Mouse (Mus musculus): ENCODE data around the gene Gpatch1. TPM values are rescaled to one million over a fixed set of nuclear protein-coding genes. Genes with fewer than 3 reads are reported as not detected.

The Gpatch1 gene
- polyA plus RNA-seq (2014; fragmentation: Illumina TruSeq; extraction: RNeasy Lipid Tissue Mini Kit (QIAGEN cat#74804); ENCODE audit: low read depth, low replicate concordance) = 8.9 TPM

GRCm38 (mm10) chr7:35317729-35318609, at the start of gene Gpatch1:
Gene Gpatch1, minus strand, starts transcription at chr7:35318440.

GRCm38 (mm10) chr7:35333692-35334526, 15.7 kb upstream of the Gpatch1 start, which contains the start of gene Rhpn2:
Gene Rhpn2, plus strand, starts transcription at chr7:35334170.

Other genes with a start within 250 kb of the Gpatch1 start
- 7.3 TPM for gene Cebpa, start 199.1 kb downstream of the Gpatch1 start, polyA plus RNA-seq (2014; fragmentation: Illumina TruSeq; extraction: RNeasy Lipid Tissue Mini Kit (QIAGEN cat#74804); ENCODE audit: low read depth, low replicate concordance)
- 0.28 TPM for gene Slc7a10, start 132.1 kb downstream of the Gpatch1 start, polyA plus RNA-seq (2014; fragmentation: Illumina TruSeq; extraction: RNeasy Lipid Tissue Mini Kit (QIAGEN cat#74804); ENCODE audit: low read depth, low replicate concordance)
- gene Lrp3, start 102.9 kb downstream of the Gpatch1 start, polyA plus RNA-seq (2014; fragmentation: Illumina TruSeq; extraction: RNeasy Lipid Tissue Mini Kit (QIAGEN cat#74804); ENCODE audit: low read depth, low replicate concordance) = 0.32 TPM
- 117 TPM for gene Rhpn2, start 15.7 kb upstream of the Gpatch1 start, polyA plus RNA-seq (2014; fragmentation: Illumina TruSeq; extraction: RNeasy Lipid Tissue Mini Kit (QIAGEN cat#74804); ENCODE audit: low read depth, low replicate concordance)
- gene Faap24, start 78.4 kb upstream of the Gpatch1 start, polyA plus RNA-seq (2014; fragmentation: Illumina TruSeq; extraction: RNeasy Lipid Tissue Mini Kit (QIAGEN cat#74804); ENCODE audit: low read depth, low replicate concordance) = 3.0 TPM
- 28.5 TPM for gene Cep89, start 78.6 kb upstream of the Gpatch1 start, polyA plus RNA-seq (2014; fragmentation: Illumina TruSeq; extraction: RNeasy Lipid Tissue Mini Kit (QIAGEN cat#74804); ENCODE audit: low read depth, low replicate concordance)
- gene Slc7a9, start 130.4 kb upstream of the Gpatch1 start, polyA plus RNA-seq (2014; fragmentation: Illumina TruSeq; extraction: RNeasy Lipid Tissue Mini Kit (QIAGEN cat#74804); ENCODE audit: low read depth, low replicate concordance) = 1.8 TPM
- gene Tdrd12, start 219.3 kb upstream of the Gpatch1 start, polyA plus RNA-seq (2014; fragmentation: Illumina TruSeq; extraction: RNeasy Lipid Tissue Mini Kit (QIAGEN cat#74804); ENCODE audit: low read depth, low replicate concordance) = 2.3 TPM
- gene Nudt19, start 237.9 kb upstream of the Gpatch1 start, polyA plus RNA-seq (2014; fragmentation: Illumina TruSeq; extraction: RNeasy Lipid Tissue Mini Kit (QIAGEN cat#74804); ENCODE audit: low read depth, low replicate concordance) = 359 TPM